Mouse (Mus musculus) right cerebral cortex, postnatal 4 days (tissue): ENCODE data around the gene Klk7.

Experiments
- DNase-seq: peaks from one replicate; pipeline ENCODE4 v3.0.0-alpha.2; 2022

Gene Klk7

DNA sequence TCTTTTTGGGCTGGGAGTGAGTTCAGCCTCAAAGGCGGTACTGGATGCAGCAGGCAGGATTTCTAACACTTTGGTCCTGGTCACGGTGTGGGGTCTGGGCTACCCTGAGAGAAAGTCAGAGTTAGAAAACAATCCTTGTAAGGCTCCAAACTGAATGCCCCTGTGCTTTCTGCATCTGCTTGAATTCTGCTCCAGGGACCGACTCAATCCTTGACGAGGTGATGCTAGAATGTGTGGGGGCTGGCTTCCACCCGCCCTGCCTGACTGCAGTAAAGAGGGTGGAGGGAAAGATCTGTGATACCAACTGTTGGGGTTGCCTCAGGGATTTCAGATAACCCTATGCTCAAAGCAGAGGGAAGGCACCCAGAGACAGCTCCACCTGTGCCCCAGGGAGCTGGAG is at the start of gene Klk7:
TSS of gene Klk7 (plus strand) at position 301 of the 400 bp plus-strand sequence.
- DNase-seq: no peak

DNA sequence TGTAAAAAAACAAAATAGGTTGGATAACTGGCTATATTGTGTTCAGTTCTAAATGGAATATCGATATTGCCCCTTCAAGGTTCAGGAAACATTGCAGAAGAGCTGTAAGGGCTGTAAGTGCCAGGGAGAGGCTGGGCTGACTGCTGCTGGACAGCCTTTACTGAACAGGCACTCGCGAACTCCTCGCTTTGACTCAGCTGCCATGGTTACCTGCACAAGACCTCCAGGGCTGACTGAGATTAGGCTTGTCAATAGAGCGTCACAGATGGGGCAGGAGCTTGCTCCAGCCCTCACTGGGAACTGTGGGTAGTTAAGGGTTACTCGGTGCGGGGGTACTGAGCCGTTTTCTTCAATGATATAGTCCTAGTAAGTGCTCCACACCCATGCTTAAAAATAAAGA is 44.6 kb upstream of the Klk7 start:
- no peak for DNase-seq

GRCm38 (mm10) chr7:43768597-43768996 is 42.5 kb upstream of the Klk7 start, which contains the start of gene Klk12:
Gene Klk12, plus strand, starts transcription at chr7:43768897.
- DNase-seq: no peak

GRCm38 (mm10) chr7:43769636-43770035 is 41.5 kb upstream of the Klk7 start:
- no peak for DNase-seq

DNA sequence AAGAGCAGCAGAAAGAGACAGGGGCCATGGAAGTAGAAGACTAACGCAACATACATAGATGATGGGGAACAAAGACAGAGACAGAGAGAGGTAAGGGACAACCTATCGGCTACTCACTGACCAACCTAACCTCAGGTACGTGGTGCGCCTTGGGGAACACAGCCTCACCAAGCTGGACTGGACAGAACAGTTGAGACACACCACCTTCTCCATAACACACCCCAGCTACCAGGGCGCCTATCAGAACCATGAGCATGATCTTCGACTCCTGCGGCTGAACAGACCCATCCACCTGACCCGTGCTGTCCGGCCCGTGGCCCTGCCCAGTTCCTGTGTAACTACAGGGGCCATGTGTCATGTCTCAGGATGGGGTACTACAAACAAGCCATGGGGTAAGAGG is 40.4 kb upstream of the Klk7 start:
- no peak for DNase-seq

GRCm38 (mm10) chr7:43771916-43772315 is 39.2 kb upstream of the Klk7 start:
- DNase-seq: no peak

DNA sequence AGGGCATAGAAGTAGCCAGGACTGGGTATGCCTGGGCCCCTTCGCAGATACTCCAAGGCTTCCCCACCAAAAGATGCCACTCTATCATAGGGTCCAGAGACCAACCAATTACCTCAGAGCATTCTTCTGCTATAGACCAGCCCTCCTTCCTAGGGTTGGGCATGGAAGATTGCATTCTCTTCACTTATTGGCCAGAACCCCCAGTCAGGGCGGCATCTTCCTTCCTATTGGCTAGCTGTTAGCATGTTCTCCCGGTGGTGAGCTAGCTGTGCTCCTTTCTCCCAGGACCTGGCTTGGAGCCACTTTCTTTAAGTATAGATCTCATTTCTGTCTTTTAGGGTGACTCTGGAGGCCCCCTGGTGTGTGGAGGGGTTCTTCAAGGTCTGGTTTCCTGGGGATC is 38.2 kb upstream of the Klk7 start:
- no peak for DNase-seq

GRCm38 (mm10) chr7:43774364-43774763 is 36.7 kb upstream of the Klk7 start, which contains the start of gene Klk11:
Gene Klk11, plus strand, starts transcription at chr7:43774604.
- no peak for DNase-seq

DNA sequence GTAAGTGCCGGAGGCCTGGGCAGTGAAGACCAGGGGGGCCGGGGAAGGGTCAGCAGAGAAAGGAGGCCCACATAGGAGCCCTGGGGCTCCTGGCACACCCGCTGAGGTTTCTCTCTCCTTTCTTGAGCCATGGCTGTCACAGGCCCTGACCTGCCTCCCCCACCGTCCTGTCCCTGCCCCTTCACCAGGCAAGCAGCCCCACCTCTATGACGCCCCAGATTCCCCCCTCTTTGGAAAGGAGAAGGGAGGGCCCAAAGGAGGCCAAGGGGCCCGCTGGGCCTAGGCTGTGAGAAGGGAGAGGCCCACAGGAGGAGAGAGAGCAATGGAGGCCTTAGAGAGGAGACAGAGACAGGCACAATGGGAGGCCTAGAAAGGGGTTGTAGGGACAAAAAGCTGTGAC is 36.3 kb upstream of the Klk7 start:
- DNase-seq: no peak

GRCm38 (mm10) chr7:43775311-43776057 is 35.6 kb upstream of the Klk7 start:
- DNase-seq: no peak

DNA sequence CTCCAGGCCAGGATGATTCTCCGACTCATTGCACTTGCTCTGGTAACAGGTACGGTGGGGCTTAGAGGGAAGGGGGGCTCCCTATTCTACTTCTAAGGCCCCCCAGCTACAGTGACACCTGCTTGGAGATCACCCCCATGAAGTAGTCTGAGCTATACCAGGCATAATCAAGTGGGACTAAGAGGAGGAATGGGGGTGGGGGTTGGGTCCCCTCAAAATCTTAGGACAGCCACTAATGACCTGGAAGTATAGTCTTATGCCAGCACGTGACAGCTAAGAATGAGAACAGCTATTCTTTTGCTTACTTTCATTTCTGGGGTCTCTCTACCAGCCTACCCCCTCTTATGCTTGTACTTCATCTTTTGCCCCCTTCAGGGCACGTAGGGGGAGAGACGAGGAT is 34.6 kb upstream of the Klk7 start:
- DNase-seq: no peak

GRCm38 (mm10) chr7:43777423-43777822 is 33.7 kb upstream of the Klk7 start:
- DNase-seq: no peak

- DNase-seq: no peak
These were observed 32.7 kb upstream of the Klk7 start for GRCm38 (mm10) chr7:43778176-43778970.

- no peak for DNase-seq
These were observed 30.9 kb upstream of the Klk7 start for GRCm38 (mm10) chr7:43780241-43780640.

DNA sequence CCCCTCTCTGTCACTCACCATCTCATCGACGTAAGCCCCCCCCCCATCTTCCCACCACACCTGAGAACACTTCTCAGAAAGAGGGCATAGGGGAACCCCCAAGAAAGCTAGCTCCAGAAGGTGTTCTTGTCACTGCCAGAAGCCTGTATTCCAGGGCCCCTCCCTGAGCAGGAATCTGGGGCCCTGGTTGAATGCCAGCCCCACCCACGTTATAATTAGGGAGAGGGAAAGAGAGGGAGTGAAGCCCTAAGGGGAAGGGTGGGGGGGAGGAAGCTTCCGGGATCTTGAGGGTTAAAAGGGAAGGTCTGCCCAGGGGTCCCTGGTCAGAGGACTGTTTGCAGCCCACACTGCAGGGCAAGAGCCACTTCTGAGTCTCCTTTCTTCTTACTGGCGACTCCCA is 30.3 kb upstream of the Klk7 start, which contains the start of gene Klk10:
TSS of gene Klk10 (plus strand) at position 290 of the 400 bp plus-strand sequence.
- DNase-seq: no peak

GRCm38 (mm10) chr7:43781541-43781940 is 29.6 kb upstream of the Klk7 start:
- no peak for DNase-seq

DNA sequence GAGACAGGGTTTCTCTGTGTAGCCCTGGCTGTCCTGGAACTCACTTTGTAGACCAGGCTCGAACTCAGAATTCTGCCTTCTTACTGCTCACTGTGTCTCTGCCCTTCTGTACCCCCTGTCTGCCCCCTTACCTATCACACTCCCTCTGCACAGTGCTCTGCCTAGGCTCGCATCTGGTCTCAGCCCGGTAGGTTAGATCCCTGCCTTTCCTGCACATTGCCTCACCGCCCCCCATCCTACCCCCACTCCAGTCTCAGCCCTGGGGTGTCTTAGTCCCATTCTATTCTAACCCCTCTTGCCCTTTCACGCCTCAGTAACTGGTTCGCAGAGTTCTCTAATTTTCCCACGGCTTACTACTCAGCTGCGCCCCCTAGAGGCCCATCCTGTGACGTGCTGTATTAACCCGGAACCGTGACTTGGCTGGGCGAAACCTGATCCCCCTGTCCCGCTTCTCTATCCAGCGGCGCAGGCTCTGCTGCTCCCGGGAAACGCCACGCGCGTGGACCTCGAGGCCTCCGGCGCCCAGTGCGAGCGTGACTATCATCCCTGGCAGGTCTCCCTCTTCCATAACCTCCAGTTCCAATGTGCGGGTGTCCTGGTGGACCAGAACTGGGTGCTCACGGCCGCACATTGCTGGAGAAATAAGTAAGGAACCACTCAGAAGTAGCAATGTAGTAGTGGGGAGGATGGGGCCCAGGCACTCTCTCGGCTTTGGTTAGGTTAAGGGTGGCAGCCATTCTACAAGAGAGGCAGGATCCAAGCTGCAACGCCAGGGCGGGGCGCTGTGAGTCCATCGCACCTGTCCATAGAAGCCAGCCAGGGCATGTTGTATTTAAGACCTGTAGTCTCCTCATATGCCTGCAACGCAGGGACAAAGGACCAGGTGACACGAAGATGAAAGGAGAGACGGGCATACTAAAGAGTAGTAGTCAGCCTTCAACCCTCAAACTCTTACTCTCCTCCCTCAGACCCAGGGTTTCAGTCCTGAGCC is 28.5 kb upstream of the Klk7 start:
- DNase-seq: peak; percentile 85

DNA sequence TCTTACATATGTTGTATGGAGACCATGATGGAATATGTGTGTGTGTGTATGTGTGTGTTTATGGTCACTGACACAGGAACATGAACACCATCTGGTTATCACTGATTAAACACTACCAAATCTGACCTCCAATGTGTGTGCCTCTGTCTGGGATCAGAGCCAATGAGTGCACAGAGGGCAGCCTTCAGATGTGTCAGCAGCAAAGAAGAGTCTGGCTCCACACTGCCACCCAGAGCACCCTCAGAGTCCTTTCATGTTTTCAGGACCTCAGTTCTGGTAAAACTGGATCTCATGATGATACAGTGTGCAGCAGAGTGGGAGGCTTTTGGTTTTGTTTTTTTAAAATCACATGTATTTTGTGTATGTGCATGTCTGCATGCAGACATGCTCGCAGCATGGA is 25.8 kb upstream of the Klk7 start:
- DNase-seq: no peak

- no peak for DNase-seq
These were observed 23.0 kb upstream of the Klk7 start for GRCm38 (mm10) chr7:43788096-43788495.

GRCm38 (mm10) chr7:43789295-43789694 is 21.8 kb upstream of the Klk7 start:
- DNase-seq: no peak

DNA sequence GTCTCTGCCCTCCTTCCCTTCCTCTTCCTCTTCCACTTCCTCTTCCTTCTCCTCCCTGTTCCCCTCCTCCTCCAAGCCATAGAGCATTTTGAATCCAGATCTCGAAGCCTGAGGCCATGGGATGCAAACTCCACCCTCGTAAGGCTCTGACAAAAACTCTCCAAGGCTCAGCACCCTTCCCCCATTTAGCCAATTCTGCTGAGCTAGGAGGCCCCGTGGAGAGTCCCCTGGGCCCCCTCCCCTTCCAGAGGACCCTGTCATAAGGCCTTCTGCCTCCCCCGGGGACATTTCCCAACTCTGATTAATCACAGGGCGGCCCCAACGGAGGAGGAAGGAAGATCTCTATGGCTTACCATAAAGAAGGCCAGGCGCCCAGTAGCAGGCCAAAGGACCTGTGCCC is 19.5 kb upstream of the Klk7 start, which contains the start of gene Klk9:
TSS of gene Klk9 (plus strand) at position 301 of the 400 bp plus-strand sequence.
- DNase-seq: no peak

GRCm38 (mm10) chr7:43796355-43796754 is 14.7 kb upstream of the Klk7 start:
- no peak for DNase-seq

DNA sequence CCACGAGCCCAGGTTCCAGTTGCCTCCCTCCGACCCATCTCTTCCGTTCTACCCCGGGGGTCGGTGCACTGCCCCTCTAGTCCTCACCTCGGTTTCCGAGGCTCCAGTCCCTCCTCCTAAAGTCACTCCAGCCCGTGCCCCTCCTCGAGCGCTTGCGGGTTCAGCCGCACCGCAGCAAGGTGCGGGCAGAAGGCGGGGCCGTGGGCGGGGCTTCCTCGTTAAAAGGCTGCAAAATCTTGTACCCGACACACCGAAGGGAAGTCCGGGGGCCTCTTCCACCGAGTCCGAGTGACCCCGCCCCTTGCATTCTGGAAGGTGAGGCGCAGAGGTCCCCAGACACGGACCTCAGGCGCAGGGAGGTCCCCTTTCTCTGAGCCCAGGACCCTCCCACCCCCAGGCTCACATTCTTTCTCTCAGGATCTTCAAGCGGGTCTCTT is 13.7 kb upstream of the Klk7 start, which contains the start of gene Klk8:
TSS of gene Klk8 (plus strand) at position 245 of the 437 bp plus-strand sequence.
- DNase-seq: peak; percentile 43
